Mouse (Mus musculus) kidney, postnatal 0 days (tissue): Measurements from ENCODE around the gene Exoc1. TPM values are rescaled to one million over a fixed set of nuclear protein-coding genes. Genes with fewer than 3 reads are reported as not detected.
A peak's percentile ranks its signal among the peaks of the same experiment; 100 is the strongest.

Experiments
- ATAC-seq: fragments of 200-750 bp; cut with Nextera tagmentation; replicated peaks from 2 replicates; pipeline ENCODE4 v1.8.0; 2017; ENCODE audit warnings: low read depth, moderate number of reproducible peaks, moderate TSS enrichment, moderate library complexity; ENCODE audit not compliant: low FRiP score
- DNase-seq: peaks from one replicate; pipeline ENCODE4 v3.0.0-alpha.2; 2016; ENCODE audit warnings: low spot score
- H3K27ac ChIP-seq: fragments of 300-500 bp; sonication (generic); 2 replicates; pipeline ENCODE4 v1.5.1; 2014; ENCODE audit warnings: mild to moderate bottlenecking
- H3K27me3 ChIP-seq: fragments of 300-500 bp; sonication (generic); 2 replicates; pipeline ENCODE4 v1.6.1; 2014; ENCODE audit warnings: low read length, mixed read lengths; ENCODE audit not compliant: insufficient read depth
- H3K36me3 ChIP-seq: fragments of 300-500 bp; sonication (generic); 2 replicates; pipeline ENCODE4 v1.6.1; 2014; ENCODE audit warnings: low read length, mixed read lengths; ENCODE audit not compliant: insufficient read depth
- H3K4me1 ChIP-seq: fragments of 300-500 bp; sonication (generic); replicated peaks from 2 replicates; pipeline ENCODE4 v1.6.1; 2014; ENCODE audit warnings: antibody characterized with exemption, low read length, mixed read lengths; ENCODE audit not compliant: insufficient read depth
- H3K4me2 ChIP-seq: fragments of 300-500 bp; sonication (generic); 2 replicates; pipeline ENCODE4 v1.6.1; 2014; ENCODE audit warnings: mild to moderate bottlenecking, low read length, moderate library complexity, mixed read lengths
- H3K4me3 ChIP-seq: fragments of 300-500 bp; sonication (generic); replicated peaks from 2 replicates; pipeline ENCODE4 v1.5.1; 2014; ENCODE audit warnings: low read depth, low read length
- H3K9ac ChIP-seq: fragments of 300-500 bp; sonication (generic); 2 replicates; pipeline ENCODE4 v1.6.1; 2014; ENCODE audit warnings: low read depth, low read length
- H3K9me3 ChIP-seq: fragments of 300-500 bp; sonication (generic); replicated peaks from 2 replicates; pipeline ENCODE4 v1.6.1; 2016; ENCODE audit warnings: low read length, inconsistent platforms, mixed read lengths
- CTCF ChIP-seq: IDR thresholded peaks from 2 replicates; pipeline ENCODE4 v1.5.1; 2016; ENCODE audit warnings: antibody characterized with exemption, low read depth, mild to moderate bottlenecking, moderate library complexity
- WGBS: fragments of 180-500 bp; shearing (Covaris S2); extraction: QIAGEN DNeasy Blood & Tissue Kit; methylation state at CpG from one replicate; pipeline ENCODE4 v1.1.7; 2014; 5-methylcytosine and 5-hydroxymethylcytosine counted together
- polyA plus RNA-seq: library from polyadenylated mRNA; unstranded; fragments of >200 nt; fragmentation: Nextera tagmentation; extraction: Ambion mirVana; gene quantifications from 2 replicates; pipeline ENCODE4 v1.2.1, GENCODE M21; 2015

Gene Exoc1
- polyA plus RNA-seq, 1 experiment from 2014 or later = 22.1 TPM

DNA sequence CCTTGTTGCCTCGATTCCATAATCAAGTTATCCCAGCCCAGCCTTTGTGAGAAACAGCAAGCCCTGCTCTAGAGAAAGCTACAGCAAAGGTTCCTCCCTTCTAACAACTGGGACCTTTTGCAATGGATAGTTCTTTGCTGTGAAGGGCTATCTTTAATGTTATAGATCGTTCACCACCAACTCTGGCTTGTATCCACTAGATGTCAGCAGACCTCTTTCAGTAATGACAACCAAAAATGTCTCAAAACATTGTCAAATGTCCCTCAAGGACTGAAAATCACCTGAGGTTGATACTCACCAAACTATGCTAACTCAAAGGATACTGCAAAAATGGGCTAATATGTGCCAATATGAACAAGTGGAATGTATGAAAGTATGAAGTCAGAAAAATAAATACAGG lies 3.3 kb upstream of the Exoc1 start:
- H3K9ac ChIP-seq = no peak overlapping the region
- DNase-seq (no peak), ATAC-seq (no peak)
- peak; percentile 54 for TF ChIP-seq CTCF
- no peaks in the 10 kb centered on the region for H3K36me3 ChIP-seq
- H3K27ac ChIP-seq = no peak overlapping the region
- H3K4me1 ChIP-seq = peaks cover 7% of the 10 kb centered on the region; the same call in 1 of the 2 replicates
- H3K4me3 ChIP-seq = no peak overlapping the region
- 45% methylated on average over 2 of the region's 2 CpGs for WGBS
- H3K9me3 ChIP-seq = no peaks in the 10 kb centered on the region
- no peak overlapping the region for H3K4me2 ChIP-seq
- no peaks in the 10 kb centered on the region for H3K27me3 ChIP-seq

DNA sequence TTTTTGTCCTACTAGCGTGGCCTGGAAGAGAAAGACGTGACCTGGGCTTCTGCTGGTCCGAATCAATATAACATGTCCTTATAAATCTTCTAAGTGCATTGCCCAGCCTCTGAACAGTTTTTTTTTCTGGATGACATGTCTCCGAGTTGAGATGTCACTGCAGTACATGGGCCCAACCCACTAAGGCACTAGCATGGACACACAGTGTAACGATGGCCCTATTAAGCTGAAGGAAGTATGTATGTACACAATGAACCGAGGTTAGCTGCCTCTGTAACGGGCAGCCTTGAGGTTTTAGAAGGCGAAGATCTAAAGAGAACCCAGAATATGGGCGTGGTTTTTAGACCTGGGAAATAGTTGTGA lies 574 bp downstream of the Exoc1 start:
- Histone ChIP-seq H3K36me3 (no peaks in the 10 kb centered on the region), H3K9me3 (no peaks in the 10 kb centered on the region), H3K4me3 (peak overlapping the region; percentile 57), H3K4me2 (peak overlapping the region; percentile 69), H3K27me3 (no peaks in the 10 kb centered on the region), H3K4me1 (peaks cover 7% of the 10 kb centered on the region; the same call in 1 of the 2 replicates), H3K27ac (peak overlapping the region; percentile 90), H3K9ac (peak overlapping the region; percentile 79)
- no peak for TF ChIP-seq CTCF
- ATAC-seq (peak; percentile 17; the same call in 1 of the 2 replicates), DNase-seq (no peak)
- WGBS = 9% methylated on average over 9 of the region's 9 CpGs

DNA sequence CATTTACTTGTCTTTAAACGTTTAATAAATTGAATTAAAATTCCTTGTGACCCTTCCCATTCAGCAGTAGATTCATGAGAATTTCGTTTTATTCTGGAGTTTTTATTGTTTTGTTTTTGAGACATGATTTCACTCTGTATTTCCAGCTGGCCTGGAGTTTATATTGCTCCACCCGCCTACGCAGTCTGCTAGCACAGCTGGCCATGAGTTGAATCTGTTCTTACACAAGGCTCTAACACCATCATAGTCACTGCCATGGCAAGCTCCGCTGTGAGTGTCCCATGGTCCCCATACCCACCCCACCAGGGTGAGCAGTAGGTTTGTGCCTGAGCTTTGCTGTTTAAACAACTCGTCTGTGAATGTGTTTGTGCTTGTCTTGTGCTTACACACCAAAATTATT lies 4.1 kb downstream of the Exoc1 start:
- no peak for ATAC-seq
- no peak for TF ChIP-seq CTCF
- H3K27ac ChIP-seq = no peak overlapping the region
- peaks cover 20% of the 10 kb centered on the region; the same call in 1 of the 2 replicates for H3K36me3 ChIP-seq
- no peak for DNase-seq
- no peaks in the 10 kb centered on the region for H3K27me3 ChIP-seq
- 86% methylated on average over 6 of the region's 6 CpGs for WGBS
- no peaks in the 10 kb centered on the region for H3K9me3 ChIP-seq
- H3K4me2 ChIP-seq = no peak overlapping the region
- no peak overlapping the region for H3K9ac ChIP-seq
- no peak overlapping the region for H3K4me3 ChIP-seq
- peaks cover 7% of the 10 kb centered on the region; the same call in 1 of the 2 replicates for H3K4me1 ChIP-seq

DNA sequence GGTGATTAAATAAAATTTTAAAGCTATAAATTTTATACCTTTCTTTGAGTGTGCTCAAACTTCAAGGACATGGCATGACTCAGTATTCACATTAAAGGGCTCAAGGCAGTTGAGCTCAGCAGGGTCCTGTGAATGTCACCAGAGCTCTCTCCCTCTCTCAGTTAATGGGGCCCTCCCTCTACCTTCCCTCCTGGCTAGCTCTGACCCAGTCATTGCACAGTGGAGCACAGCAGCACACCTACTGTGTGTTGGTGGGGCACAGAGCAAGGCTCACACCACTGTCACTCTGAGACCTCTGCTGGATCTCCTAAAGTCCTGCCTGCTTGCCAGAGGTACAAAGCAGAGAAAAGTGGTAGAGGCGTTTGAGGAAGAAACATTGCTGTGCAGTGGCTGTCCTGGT lies 7.1 kb downstream of the Exoc1 start:
- Histone ChIP-seq H3K36me3 (peaks cover 27% of the 10 kb centered on the region), H3K4me3 (no peak overlapping the region)
- 78% methylated on average over 1 of the region's 1 CpGs for WGBS

DNA sequence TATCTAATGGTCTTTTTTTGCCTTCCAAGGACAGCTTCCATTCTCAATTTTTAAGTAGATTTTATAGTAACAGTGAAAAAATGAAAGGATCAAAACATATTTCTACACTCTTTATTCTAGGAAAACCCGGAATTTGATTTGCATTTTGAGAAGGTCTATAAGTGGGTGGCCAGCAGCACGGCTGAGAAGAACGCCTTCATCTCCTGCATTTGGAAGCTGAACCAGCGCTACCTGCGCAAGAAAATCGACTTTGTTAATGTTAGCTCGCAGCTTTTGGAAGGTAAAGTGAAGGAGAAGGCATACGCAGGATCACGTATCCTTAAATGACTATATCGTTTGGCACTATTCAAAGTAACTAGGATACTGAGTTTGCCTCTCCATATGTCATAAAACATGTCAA lies 8.5 kb downstream of the Exoc1 start:
- H3K27ac ChIP-seq = no peak overlapping the region
- ATAC-seq (no peak), DNase-seq (no peak)
- peaks cover 35% of the 10 kb centered on the region for H3K36me3 ChIP-seq
- no peaks in the 10 kb centered on the region for H3K9me3 ChIP-seq
- WGBS = 95% methylated on average over 10 of the region's 10 CpGs
- no peak overlapping the region for H3K4me3 ChIP-seq
- no peaks in the 10 kb centered on the region for H3K4me1 ChIP-seq
- no peaks in the 10 kb centered on the region for H3K27me3 ChIP-seq
- no peak for TF ChIP-seq CTCF
- H3K4me2 ChIP-seq = no peak overlapping the region
- no peak overlapping the region for H3K9ac ChIP-seq

More for the DNA sequence above, 7.1 kb downstream of the Exoc1 start:
- Histone ChIP-seq H3K27ac (no peak overlapping the region), H3K4me1 (no peaks in the 10 kb centered on the region), H3K4me2 (no peak overlapping the region), H3K27me3 (no peaks in the 10 kb centered on the region), H3K9me3 (no peaks in the 10 kb centered on the region), H3K9ac (no peak overlapping the region)
- no peak for TF ChIP-seq CTCF
- no peak for DNase-seq
- no peak for ATAC-seq

DNA sequence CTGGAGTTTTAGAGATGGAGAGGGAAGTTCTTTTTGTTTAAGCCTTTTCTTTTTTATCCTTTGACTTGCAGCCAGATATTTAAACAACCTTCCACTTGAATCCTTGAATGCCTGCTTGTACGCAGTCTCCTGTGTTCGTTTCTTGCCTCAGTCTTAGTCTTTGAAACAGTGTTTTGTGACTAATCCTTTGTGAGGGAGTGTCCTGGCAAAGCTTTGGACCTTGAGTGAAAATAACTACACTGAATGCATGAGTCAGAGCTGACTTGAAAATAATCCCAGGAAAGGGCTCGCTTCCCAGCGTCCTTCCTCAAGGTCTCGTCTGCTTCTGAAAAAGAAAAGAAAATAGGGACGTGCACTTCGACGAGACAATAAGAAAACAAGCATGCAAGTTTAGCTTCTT lies 11.1 kb downstream of the Exoc1 start:
- Histone ChIP-seq H3K9me3 (no peaks in the 10 kb centered on the region), H3K4me1 (no peaks in the 10 kb centered on the region), H3K27ac (no peak overlapping the region), H3K9ac (no peak overlapping the region), H3K36me3 (peaks cover 48% of the 10 kb centered on the region), H3K4me3 (no peak overlapping the region), H3K27me3 (no peaks in the 10 kb centered on the region), H3K4me2 (no peak overlapping the region)
- 73% methylated on average over 8 of the region's 8 CpGs for WGBS
- TF ChIP-seq CTCF = no peak
- ATAC-seq (no peak), DNase-seq (peak; percentile 1)

DNA sequence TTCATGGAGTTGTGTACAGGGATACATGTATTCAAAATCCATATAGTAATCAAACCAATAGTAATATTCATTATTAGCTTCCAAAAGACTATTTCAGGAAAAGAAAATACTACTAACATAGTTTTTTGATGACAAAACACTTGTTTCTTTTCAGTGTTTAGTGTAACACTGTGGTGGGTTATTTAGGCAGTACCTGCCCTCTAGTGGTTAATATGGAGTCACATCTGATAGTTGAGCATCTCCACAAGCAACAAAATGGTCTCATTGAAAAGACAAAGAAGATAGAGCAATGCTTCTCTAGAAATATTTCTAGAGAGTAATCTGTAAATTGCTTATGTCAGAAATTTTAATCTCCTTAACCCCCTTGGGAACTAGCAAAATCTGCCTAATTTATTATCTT lies 11.7 kb downstream of the Exoc1 start:
- H3K4me2 ChIP-seq = no peak overlapping the region
- DNase-seq = peak; percentile 79
- no peak overlapping the region for H3K27ac ChIP-seq
- H3K9me3 ChIP-seq = no peaks in the 10 kb centered on the region
- H3K4me1 ChIP-seq = no peaks in the 10 kb centered on the region
- peak; percentile 74 for TF ChIP-seq CTCF
- no peaks in the 10 kb centered on the region for H3K27me3 ChIP-seq
- no peak overlapping the region for H3K9ac ChIP-seq
- H3K36me3 ChIP-seq = peaks cover 45% of the 10 kb centered on the region
- ATAC-seq = no peak
- H3K4me3 ChIP-seq = no peak overlapping the region
